Mouse (Mus musculus) liver, postnatal 0 days (tissue): Measurements from ENCODE around the gene Ttc3. TPM values are rescaled to one million over a fixed set of nuclear protein-coding genes. Genes with fewer than 3 reads are reported as not detected.

ENCODE experiments used
- ATAC-seq: fragments of 200-750 bp; cut with Nextera tagmentation; 2 replicates; pipeline ENCODE4 v1.8.0; 2017; ENCODE audit warnings: mild to moderate bottlenecking, moderate library complexity
- DNase-seq: peaks from one replicate; pipeline ENCODE4 v3.0.0-alpha.2; 2016
- H3K27ac ChIP-seq: fragments of 300-500 bp; sonication (generic); 2 replicates; pipeline ENCODE4 v1.5.1; 2014; ENCODE audit warnings: antibody characterized with exemption, moderate library complexity, mild to moderate bottlenecking, low read depth
- H3K27me3 ChIP-seq: fragments of 300-500 bp; sonication (generic); 2 replicates; pipeline ENCODE4 v1.6.1; 2014; ENCODE audit warnings: low read length, control low read depth, mixed read lengths; ENCODE audit not compliant: insufficient read depth
- H3K36me3 ChIP-seq: fragments of 300-500 bp; sonication (generic); replicated peaks from 2 replicates; pipeline ENCODE4 v1.6.1; 2014; ENCODE audit warnings: mild to moderate bottlenecking, control low read depth, low read length, moderate library complexity, mixed read lengths; ENCODE audit not compliant: insufficient read depth
- H3K4me1 ChIP-seq: fragments of 300-500 bp; sonication (generic); 2 replicates; pipeline ENCODE4 v1.6.1; 2014; ENCODE audit warnings: antibody characterized with exemption, mild to moderate bottlenecking, control low read depth; ENCODE audit not compliant: insufficient read depth
- H3K4me2 ChIP-seq: fragments of 300-500 bp; sonication (generic); 2 replicates; pipeline ENCODE4 v1.6.1; 2014; ENCODE audit warnings: low read depth, mild to moderate bottlenecking, low read length, moderate library complexity, mixed read lengths
- H3K4me3 ChIP-seq: fragments of 300-500 bp; sonication (generic); 2 replicates; pipeline ENCODE4 v1.5.1; 2014; ENCODE audit warnings: low read depth, low read length
- H3K9ac ChIP-seq: fragments of 300-500 bp; sonication (generic); replicated peaks from 2 replicates; pipeline ENCODE4 v1.6.1; 2014; ENCODE audit warnings: mild to moderate bottlenecking, moderate library complexity
- H3K9me3 ChIP-seq: fragments of 300-500 bp; sonication (generic); 2 replicates; pipeline ENCODE4 v1.6.1; 2016; ENCODE audit warnings: mild to moderate bottlenecking, control low read depth, low read length, mixed read lengths
- CTCF ChIP-seq: sonication (generic); IDR thresholded peaks from 2 replicates; pipeline ENCODE4 v1.5.1; 2016; ENCODE audit warnings: antibody characterized with exemption, low read depth
- EP300 ChIP-seq: IDR thresholded peaks from 2 replicates; pipeline ENCODE4 v1.6.1; 2016; ENCODE audit warnings: antibody characterized with exemption, low read depth, mild to moderate bottlenecking
- WGBS: fragments of 180-500 bp; shearing (Covaris S2); extraction: QIAGEN DNeasy Blood & Tissue Kit; methylation state at CpG from one replicate; pipeline ENCODE4 v1.1.7; 2014; ENCODE audit not compliant: insufficient replicate concordance; 5-methylcytosine and 5-hydroxymethylcytosine counted together
- polyA plus RNA-seq: library from polyadenylated mRNA; unstranded; fragments of >200 nt; fragmentation: Nextera tagmentation; extraction: Ambion mirVana; gene quantifications from 2 replicates; pipeline ENCODE4 v1.2.1, GENCODE M21; 2015

Ttc3 gene
- polyA plus RNA-seq, 1 experiment from 2014 or later = 17.4 TPM

- Histone ChIP-seq H3K4me2 (no peak overlapping the region), H3K27ac (no peak overlapping the region), H3K27me3 (no peaks in the 10 kb centered on the region), H3K9ac (no peak overlapping the region), H3K9me3 (no peaks in the 10 kb centered on the region), H3K36me3 (peaks cover 9% of the 10 kb centered on the region; the same call in 1 of the 2 replicates), H3K4me3 (no peak overlapping the region), H3K4me1 (peaks cover 3% of the 10 kb centered on the region; the same call in 1 of the 2 replicates)
- TF ChIP-seq EP300 (no peak), CTCF (no peak)
- ATAC-seq (no peak), DNase-seq (no peak)
- 78% methylated on average over 2 of the region's 2 CpGs for WGBS
These were observed 41.8 kb downstream of the Ttc3 start for GRCm38 (mm10) chr16:94412198-94412597.

DNA sequence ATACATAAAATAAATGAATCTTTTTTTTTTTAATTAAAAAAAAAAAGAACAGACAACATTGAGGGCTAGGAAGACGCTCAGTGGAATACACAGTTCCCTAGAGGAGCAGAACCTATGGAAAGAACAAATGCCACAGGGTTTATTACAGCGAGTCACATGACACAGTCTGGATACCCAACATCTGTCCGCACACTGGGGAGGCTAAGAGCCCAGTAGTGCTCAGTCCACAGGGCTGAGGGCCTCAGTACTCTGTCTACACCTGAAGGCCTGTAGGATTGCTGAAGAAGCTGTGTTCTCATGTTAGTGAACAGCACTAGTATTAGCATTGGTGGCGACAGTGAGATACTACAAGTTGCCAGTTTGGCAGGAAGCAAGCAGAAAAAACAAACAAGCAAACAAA lies 42.3 kb downstream of the Ttc3 start:
- no peak overlapping the region for H3K4me2 ChIP-seq
- peaks cover 14% of the 10 kb centered on the region; the same call in 1 of the 2 replicates for H3K36me3 ChIP-seq
- DNase-seq (no peak), ATAC-seq (no peak)
- no peaks in the 10 kb centered on the region for H3K27me3 ChIP-seq
- H3K9ac ChIP-seq = no peak overlapping the region
- no peak for TF ChIP-seq CTCF
- no peak for TF ChIP-seq EP300
- no peak overlapping the region for H3K27ac ChIP-seq
- 85% methylated on average over 4 of the region's 4 CpGs for WGBS
- H3K9me3 ChIP-seq = no peaks in the 10 kb centered on the region
- H3K4me1 ChIP-seq = peaks cover 2% of the 10 kb centered on the region; the same call in 1 of the 2 replicates
- H3K4me3 ChIP-seq = no peak overlapping the region

DNA sequence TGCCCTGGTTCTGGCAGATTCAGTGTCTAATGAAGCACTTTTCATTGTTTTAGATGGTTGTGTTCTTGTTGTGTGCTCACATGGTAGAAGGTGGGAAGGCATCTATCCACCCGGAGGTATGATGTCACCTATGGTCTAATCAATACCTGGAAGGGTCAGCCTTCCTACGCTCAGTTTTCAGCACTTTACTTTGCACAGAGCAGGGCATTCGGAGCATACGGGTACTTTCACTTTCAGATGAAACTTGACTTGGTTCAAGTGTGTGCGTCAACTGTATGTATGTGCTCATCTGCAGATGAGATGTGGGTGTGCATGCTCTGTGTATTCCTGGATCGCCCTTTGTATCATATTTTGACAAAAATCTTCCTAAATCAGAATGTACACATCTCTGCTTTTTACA lies 43.7 kb downstream of the Ttc3 start:
- TF ChIP-seq EP300 (no peak), CTCF (no peak)
- WGBS = 70% methylated on average over 6 of the region's 6 CpGs

GRCm38 (mm10) chr16:94420498-94420897 lies 50.1 kb downstream of the Ttc3 start:
- no peak overlapping the region for H3K9ac ChIP-seq
- TF ChIP-seq CTCF = peak; percentile 59
- TF ChIP-seq EP300 = no peak
- ATAC-seq = no peak
- WGBS = 87% methylated on average over 3 of the region's 3 CpGs
- peaks cover 2% of the 10 kb centered on the region; the same call in 1 of the 2 replicates for H3K9me3 ChIP-seq
- DNase-seq = no peak
- no peak overlapping the region for H3K27ac ChIP-seq
- peaks cover 41% of the 10 kb centered on the region for H3K36me3 ChIP-seq
- H3K27me3 ChIP-seq = no peaks in the 10 kb centered on the region
- H3K4me2 ChIP-seq = no peak overlapping the region
- no peaks in the 10 kb centered on the region for H3K4me1 ChIP-seq
- no peak overlapping the region for H3K4me3 ChIP-seq

More for the DNA sequence above, 43.7 kb downstream of the Ttc3 start:
- Histone ChIP-seq H3K27ac (no peak overlapping the region; the same call in 1 of the 2 replicates), H3K36me3 (peaks cover 18% of the 10 kb centered on the region), H3K4me3 (no peak overlapping the region), H3K4me2 (peak overlapping the region; percentile 20), H3K9me3 (no peaks in the 10 kb centered on the region), H3K4me1 (no peaks in the 10 kb centered on the region), H3K27me3 (no peaks in the 10 kb centered on the region), H3K9ac (no peak overlapping the region)
- ATAC-seq (peak; percentile 87), DNase-seq (no peak)

- no peak for TF ChIP-seq EP300
- no peak for TF ChIP-seq CTCF
- H3K4me2 ChIP-seq = no peak overlapping the region
- H3K9me3 ChIP-seq = no peaks in the 10 kb centered on the region
- H3K4me3 ChIP-seq = no peak overlapping the region
- H3K9ac ChIP-seq = no peak overlapping the region
- DNase-seq (no peak), ATAC-seq (no peak)
- H3K4me1 ChIP-seq = no peaks in the 10 kb centered on the region
- peaks cover 38% of the 10 kb centered on the region for H3K36me3 ChIP-seq
- no peaks in the 10 kb centered on the region for H3K27me3 ChIP-seq
- 89% methylated on average over 4 of the region's 4 CpGs for WGBS
- no peak overlapping the region for H3K27ac ChIP-seq
These were observed 58.5 kb downstream of the Ttc3 start for GRCm38 (mm10) chr16:94428948-94429347.

DNA sequence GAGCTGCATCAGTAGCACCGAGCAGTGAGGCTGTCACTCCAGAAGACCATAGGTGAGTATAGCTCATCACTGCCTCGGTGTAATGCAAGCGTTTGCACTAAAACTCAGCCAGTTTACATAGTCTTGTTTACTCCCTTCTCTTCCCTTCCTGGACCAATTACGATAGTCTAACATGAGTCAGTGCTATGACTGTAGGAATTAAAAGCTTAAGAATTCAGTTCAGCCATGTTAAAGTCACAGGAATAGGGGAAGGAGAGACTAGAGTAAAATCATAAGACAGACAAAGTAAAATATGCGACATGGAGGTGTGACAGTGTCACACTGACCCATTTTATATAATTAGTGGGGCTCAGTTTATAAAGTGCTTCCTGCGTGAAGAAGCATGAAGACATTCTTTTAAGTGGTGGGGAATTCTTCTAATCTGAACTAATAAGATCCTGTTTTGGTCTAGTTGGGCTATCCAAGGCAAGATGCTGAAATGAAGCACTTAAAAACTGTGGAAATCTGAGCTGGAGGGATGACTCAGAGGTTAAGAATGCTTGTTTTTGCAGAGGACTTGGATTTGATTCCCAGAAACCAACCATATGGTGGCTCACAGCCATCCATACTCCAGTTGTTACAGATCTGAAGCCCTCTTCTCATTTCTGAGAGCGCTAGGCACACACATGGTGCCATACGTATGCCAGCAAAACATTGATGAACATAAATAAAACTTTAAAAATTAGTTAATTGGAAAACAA lies 65.2 kb downstream of the Ttc3 start:
- DNase-seq (no peak), ATAC-seq (no peak)
- no peaks in the 10 kb centered on the region for H3K27me3 ChIP-seq
- H3K4me1 ChIP-seq = no peaks in the 10 kb centered on the region
- no peak for TF ChIP-seq EP300
- no peak for TF ChIP-seq CTCF
- WGBS = 81% methylated on average over 8 of the region's 8 CpGs
- H3K27ac ChIP-seq = no peak overlapping the region
- no peak overlapping the region for H3K4me2 ChIP-seq
- H3K36me3 ChIP-seq = peaks cover 52% of the 10 kb centered on the region
- H3K9ac ChIP-seq = no peak overlapping the region
- H3K9me3 ChIP-seq = no peaks in the 10 kb centered on the region
- no peak overlapping the region for H3K4me3 ChIP-seq
